Mouse (Mus musculus) kidney, adult 18-20 months (tissue): ENCODE results near the gene Pctp.

ENCODE experiments used
- DNase-seq: peaks from one replicate; pipeline ENCODE4 v3.0.0; 2021

Pctp gene

DNA sequence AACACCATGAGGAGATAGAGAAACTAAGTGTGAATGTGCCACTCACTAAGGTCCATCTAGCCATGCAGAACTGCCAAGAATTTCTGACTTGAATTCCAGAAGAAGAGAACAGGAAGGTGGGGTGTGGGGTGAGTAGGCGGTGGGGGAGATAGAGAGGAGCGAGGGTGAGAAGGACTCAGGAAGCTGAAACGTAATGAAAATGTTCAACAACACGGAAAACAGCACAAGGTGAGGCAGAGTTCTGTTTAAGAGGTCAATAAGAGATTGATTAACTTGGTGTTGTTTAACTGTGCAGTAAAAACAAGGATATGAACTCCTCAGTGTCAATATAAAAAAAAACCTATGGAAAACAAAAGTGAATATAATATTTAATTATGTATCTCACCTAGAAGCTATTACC, 3.4 kb upstream of the Pctp start:
- DNase-seq = no peak

DNA sequence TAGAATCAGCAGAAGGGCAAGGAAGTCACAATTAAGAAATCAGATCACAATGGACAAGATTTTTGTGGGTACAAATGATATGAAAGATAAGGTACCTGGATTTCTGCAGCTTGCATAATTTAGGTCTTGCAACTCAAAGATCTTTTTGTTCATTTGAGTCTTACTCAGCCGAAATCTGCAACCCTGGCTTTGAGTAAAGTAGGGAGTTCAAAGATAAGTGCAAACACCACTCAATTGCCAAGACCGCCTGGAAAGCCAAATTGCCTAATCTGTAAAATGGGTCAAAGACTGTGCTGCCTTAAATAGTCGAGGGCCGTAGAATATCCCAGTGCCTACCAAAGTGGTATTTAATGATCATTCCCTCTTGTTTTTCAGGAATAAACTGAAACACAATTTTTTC, 692 bp upstream of the Pctp start:
- DNase-seq = no peak

DNA sequence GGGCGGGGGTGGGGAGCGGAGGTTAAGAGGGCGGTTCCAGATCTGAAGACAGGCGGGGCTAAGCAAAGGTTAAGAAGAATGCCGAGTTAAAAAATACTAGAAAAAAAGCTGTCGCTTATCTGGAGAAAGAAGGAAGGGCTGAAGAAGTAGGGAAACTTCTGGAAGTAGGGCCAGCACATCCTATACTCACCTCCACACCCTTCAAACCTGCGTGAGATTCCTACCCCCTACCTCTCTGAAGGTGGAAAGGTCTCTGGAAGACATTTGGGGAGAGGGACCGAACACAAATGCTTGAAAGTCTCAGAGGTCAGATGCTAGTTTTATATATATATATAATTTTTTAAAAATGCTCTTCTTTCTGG, 274 bp upstream of the Pctp start:
- no peak for DNase-seq

DNA sequence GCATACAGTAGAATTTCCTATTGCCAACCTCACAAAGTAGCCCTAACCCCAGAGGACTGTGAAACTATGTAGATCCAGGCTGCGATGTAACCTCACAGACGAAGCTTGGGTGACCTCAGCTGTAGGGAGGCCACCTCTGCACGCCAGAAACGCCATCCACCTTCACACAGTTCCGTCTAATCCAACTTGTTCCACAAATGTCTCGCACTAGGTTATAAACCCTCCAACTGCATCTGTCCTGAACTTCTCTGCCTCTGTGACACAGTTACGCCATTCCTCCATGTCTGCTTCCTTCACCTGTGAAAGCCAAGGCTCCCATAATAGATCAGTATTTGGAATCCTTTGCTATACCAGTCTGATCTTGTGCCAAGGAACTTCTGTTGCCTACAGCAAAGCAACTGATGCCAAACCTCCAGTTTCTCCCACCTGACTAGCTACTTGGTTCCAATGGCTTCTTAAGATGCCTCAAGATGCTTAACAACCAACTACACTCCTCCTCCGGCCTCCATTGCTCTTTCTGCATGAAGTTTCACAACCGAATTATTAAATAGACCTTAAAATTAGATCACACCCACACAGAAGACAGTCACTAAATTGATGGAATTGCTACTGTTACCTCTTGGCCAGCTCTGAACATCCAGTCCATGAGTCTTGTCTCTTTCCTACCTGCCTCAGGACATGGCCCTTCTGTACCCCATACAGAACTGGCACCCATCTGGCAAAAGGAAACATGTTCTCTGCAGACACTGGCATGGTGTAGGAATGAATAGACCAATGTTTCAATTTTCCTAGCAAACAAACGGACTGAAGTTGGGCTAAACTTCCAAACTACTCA, 1.1 kb downstream of the Pctp start:
- DNase-seq = no peak

DNA sequence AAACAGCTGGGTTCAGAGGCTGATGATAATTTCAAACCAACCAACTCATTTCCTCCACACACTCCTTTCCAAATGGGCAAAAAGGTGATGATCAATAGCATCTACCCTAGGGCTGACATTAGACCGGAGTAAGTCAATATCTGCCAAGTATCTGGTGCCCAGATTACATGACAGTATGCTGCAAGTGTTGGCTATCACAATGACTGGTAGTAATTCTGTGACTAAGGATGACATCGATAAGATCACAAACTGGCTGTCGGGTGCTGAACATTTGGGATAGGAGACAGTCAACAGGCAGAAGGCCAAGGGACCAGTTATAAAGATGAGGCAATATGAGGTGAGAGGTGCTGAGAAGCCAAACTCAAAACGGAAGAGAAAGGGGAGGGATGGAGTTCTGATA, 2.0 kb downstream of the Pctp start:
- DNase-seq = no peak

DNA sequence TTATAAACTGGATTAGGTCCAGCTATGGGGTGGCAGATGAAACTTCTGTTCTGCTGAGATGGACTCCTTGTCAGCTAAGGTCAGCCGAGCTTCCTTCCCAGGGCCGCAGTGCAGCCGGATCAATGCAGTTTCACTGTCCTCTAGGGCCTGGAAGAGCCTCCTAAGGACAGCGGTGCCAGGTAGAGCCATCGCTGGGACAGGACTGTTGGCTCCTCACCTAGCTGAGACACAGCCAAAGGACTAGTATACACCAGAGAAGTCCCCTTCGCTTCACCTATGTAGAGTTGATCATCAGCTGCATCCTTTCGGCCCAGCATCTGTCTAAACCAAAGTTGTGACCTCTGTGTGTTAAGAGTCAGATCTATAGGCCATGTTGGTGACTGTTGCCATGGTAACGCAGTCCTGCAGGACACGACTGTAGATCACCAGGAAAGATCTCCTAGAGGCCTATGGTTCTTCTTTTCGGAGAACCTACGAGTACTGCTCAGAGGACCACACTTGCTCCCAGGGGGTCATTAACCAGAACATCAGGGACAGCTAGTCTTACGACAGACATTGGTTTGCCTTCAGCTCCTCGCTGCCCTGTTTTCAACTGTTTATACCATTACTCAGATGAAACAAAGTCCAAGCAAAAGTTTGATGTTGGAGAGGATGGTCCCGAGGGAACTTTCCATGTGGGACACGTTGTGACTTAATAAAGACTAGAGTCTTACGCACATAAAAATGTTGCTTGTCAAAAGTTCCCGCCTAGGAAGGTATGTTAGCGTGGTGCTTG, 3.5 kb downstream of the Pctp start:
- DNase-seq = no peak

DNA sequence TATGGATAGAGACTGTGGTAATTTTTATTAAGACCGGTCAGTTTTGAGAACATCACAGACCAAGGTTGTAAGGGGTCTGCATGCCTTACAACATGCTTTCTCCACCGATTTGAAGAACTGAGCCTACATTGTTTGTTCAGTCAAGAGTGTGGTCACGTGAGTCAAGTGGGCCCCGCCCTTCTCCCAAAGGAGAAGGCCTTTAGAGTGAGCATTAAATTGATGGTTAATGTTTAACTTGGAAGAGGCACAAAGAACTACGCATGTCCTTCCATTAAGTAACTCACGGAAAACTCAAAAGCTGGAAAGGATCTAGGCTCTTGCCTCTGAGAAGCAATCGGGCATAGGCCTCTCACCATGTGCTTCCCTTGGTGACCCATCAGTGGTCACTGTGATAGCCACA, 5.8 kb downstream of the Pctp start:
- peak; percentile 42 for DNase-seq

DNA sequence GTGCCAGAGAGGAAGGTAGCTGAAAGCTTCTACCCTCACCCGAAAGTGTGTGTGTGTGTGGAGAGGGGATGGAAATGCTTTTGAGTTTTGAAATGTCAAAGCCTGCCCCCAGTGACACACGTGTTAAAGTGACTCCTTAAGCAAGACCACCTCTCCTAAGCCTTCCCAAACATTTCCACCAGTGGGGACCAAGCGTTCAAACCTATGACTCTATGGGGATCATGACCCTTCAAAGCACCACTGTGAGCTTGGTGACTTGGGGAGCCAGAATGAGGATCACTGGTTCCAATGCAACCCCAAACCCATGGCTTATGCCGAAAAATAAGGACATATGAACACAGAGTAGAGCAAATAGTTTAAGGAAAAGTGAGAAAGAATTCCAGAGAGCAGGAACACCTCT, 6.3 kb downstream of the Pctp start:
- DNase-seq = no peak

DNA sequence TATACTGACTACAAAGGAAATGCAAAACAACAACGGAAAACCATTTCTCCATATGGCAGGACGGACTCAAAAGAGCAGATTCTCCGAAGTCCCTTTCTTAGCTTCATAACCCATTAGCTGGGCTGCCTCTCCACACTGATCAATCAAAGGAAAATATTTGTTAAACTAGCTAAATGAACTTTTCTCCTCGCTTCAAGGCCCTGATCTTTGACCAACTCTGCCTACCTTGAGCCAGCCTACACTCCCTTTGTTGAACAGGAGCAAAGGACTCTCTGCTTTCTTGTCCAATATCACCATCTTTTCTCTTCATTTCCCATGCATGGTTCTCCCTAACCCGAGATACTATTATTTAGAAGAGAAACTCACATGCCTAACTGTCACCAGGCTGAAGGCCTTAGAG, 7.1 kb downstream of the Pctp start:
- no peak for DNase-seq

DNA sequence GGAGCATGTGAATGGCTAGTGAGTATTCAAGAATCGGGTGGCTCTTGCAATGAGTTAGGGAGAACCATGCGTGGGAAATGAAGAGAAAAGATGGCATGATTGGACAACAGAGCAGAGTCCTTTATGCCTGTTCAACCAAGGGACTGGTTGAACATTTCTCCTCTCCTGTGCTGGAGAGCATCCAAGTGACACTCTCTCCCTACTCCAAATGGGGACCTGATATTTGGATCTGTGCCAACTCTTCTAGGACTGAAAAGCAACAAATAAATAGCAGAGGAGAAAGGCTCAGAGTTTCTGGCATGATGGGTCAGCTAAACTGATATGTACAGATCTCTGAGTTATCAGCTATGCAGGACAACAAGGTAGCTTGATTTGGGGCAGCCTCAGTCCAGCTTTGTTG, 8.0 kb downstream of the Pctp start:
- no peak for DNase-seq

DNA sequence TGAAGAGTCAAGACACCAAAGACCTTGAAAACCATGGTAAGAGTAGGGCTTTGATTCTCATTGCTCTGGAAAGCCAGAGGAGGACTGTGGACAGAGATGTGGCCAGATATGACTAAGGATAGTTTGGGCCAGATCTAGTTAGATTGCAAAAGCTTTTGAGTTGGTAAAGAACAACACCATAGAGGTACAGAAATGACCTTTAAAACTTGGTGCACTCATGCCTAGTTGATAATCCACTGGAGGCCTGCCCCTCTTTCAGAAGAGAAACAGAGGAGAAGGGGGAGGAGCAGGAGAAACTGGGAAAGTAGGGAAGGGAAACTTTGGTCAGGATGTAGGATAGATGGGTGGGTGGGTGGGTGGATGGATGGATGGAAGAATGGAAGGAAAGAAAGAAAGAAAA, 11.0 kb downstream of the Pctp start:
- no peak for DNase-seq

DNA sequence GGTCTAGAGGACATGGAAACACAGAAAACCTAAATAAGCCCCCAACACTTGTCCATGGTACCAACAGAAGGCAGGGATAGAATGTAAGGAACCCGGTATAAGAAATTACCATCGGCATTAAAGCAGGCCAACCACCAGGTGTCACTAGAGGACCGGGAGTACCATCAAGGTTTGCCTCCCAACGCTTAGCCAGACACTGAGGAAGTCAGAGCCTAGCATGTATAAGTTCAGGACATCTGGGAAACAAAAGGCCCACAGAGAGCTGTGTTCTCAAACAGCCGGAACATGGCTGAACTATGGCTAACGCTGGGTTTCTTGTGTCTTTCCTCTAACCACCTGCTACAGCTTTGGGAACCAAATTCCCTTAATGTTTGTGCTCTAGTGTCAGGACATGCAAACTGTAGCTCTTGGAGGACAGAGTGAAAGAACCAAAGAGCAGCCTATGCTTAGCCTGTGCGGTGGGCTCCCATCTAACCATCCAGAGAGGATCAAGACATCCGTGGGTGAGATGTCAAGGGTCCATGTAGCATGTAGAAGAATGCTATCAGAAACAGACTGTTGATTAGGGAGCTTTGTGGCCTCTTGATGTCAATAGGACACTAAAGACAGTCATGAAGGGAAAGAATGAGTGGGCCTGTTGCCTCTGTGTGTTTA, 13.6 kb downstream of the Pctp start:
- peak; percentile 71 for DNase-seq

DNA sequence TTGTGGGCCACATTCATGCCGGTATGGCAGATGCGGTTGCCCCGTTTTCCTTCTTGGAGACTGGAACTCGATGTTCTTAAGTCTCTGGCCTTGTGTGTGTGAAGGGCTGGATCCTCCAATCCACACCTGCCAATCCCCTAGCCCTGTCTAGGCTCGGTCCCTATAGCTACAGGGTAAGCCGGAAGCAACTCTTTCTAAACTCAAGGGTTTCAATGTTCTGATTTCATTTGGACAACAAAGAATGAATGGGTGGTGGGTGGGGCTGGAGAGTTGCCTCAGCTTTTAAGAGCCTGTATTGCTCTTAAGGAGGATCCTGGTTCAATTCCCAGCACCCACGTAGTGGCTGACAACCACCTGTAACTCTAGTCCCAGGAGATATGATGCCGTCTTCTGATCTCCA, 16.2 kb downstream of the Pctp start:
- no peak for DNase-seq

DNA sequence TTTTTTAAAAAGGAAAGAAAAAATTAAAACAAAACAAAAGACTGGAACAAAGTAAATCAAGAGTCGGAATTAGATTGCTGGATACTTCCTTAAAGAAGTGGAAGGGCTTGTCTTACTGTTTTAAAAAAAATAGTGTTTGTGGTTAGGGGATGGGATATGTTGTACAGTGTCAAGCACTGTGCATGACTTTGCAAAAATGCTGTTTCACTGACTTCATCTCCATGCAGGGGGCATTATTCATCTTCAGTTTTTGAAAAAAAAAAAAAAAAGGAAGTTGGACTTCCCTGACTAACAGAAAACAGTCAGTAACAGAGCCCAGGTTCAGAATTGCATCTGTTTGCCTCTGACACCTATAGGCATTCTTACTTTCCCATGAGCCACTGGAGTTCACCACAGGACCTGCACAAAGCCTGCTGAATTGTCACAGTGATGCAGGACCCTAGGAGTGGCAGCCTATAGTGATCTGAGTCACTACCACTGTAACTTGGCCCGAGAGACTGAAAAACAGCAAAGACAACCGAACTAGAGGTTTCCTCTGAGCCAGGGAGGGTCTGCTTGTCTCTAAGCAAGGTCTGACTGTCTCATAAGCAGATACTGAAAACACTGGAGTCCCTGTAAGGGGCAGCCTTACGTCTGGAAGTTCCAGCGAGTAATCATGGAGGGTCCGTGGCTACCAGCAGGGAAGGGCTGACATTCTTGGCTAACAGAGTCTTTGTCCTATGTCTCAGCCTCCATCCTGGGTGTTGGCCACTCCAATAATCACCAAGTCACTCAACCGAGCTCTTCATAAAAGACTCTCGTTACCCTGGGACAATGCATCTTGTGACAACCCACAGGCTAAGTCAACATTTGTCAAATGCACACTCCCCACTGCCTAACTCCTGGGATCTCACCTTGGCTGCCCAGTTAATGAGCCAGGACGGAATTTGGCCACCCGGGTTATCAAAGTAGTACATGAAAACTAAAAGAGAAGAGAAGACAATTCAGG, 17.2 kb downstream of the Pctp start:
- DNase-seq = no peak

DNA sequence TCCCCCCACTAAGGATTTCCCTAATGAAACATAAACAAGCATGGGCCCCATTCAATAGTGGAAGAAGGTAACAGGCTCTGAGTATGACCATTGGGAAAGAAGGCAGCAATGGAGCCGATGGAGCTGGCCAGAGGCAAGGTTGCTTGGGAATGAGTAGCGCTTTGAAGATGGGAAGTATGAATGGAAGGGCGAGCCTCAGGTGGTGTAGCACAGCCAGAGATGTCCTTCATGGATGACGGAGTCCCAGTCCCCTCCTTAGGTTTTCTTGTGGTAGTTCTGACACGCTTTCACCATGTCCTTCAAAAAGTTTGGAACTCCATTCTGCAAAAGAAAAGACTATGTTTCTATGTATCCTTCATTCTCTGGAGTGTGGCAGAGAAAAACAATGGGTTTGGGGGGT, 18.3 kb downstream of the Pctp start:
- DNase-seq = no peak

DNA sequence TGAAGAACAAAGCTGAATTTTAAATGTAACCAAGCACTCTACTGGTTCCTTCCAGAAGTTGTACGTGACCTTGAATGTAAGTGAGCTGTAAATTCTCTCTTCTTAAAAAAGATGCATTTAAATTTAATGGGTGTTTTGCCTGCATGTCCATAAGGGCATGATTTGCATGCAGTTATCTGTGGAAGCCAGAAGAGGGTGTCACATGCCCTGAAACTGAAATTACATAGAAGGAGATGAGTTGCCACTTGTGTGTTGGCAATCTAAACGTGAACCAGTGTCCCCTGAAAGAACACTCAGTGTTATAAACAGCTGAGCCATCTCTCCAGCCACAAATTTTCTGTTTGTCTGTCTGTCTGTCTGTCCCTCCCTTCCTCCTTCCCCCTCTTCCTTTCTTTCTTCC, 19.8 kb downstream of the Pctp start:
- no peak for DNase-seq

DNA sequence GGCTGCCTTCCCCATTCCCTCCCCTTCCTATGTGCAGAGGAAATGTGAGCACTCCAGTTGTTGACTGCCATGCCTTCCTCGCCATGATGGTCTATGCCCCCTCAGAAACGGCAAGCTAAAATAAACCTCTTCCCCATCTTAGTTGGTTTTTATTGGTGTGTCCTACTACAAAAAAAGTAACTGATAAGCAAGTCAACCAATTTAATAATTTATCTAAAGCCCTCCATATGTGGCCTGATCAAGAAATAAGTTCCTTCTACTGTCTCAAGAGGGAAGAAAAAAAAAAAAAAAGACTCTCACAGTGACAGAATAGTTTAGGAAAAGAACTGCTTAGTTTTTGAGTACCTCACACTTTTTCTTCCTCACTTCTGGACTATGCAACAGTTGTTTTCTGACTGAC, 22.6 kb downstream of the Pctp start:
- DNase-seq = no peak

DNA sequence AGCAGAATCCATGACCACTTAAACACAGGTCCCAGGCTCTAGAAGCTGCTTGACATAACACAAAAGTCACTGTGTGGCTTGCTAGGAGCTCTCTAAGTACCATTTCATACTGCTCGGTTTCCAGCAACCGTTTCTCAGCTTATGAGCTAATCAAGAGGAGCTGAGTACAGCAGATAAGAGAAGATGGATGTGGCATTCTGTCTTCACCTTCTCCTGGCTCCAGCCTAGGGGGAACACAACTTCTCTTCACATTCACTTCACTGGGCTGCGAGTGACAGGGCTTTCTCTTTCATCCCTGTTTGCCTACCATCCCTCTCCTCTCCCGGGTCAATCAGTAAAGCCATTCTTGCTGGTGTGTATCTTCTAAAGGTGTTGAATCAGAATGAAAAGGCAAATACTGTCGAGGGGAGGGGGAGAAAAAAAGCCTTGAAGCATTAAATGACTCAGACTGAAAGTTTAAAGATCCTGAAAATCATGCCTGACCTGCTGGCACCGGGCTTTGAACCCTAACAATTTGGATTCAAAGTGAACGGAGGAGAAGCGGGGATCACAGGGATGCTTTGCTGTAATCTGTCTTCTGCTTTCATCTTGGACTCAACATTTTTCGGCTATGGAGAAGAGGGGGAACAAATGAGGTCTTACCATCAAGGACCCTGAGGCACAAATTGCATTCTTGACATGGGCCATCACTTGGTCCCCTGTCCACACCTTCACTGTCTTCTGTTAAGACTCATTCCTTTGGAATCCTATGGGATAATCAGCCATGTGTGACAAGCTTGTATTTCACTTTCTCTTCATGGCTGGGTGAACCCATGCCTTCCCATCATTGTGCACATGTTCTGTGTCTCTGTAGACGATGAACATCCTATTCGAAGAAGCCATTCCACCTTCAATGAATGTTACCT, 23.5 kb downstream of the Pctp start:
- no peak for DNase-seq

DNA sequence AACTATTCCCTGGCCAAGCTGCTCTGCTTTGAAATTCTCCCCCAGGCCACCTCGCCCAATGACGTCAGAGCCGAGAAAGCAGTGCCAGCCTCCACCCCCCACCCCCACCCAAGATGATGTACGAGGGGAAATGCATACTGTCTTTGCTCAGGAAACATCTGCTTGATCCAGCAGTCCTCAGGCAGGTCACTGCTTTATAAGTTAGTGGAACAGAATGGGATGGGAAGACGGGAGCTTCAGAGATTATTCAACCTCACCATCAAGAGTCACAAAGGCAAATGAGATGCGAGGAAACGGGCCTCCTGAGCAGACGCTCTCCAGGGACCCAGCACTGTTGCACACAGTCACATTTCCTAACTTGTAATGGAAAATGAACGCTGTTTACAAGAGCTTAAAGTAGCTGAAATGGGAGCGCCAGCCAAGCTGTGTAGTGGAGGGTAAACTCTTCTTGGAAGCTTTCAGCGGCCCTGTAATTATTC, 24.3 kb downstream of the Pctp start:
- no peak for DNase-seq

DNA sequence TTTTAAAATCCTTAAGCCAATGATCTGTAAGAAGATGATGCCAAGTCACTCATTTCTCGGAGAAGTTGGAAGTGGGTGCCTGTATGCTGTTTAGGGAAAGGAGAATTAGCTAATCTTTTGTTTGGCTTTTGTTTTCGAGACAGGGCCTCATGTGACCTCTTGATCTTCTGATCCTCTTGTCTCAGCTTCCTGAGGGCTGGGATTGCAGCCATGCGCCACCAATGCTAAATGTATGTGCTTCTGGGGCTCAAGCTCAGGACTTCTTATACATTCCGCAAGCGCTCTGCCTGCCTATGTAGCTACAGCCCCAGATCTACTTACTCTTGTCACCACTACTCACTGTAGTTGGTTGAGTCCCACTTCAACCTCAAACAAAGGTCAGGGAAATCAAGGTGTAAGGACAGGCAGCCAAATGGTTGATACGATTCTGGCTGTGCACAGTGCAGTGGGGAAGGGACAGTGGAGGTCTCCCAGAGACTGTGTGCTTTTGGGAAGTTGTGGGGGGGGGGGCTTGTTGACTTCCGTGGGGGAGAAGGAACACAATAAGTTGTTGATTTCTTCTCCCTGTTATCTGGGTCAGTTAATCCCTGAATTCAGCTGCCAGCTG, 24.8 kb downstream of the Pctp start:
- DNase-seq = no peak

DNA sequence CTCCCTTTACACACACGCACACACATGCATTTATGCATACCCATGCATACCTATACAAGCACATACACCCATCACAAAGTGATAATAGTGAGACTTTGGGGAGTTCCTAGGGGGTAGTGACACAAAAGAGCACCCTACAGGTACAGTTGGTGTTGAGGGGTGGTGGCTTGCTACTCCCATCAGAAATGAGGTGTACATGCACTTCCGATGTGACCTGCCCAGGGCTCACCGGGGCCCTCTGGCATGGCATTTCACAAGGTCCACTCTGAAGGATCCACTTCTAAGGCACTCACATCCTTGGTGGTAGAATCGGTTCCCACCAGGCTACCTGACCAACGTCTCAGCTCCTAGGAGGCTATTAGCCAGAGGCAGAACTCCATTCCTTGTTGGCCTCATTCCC, 26.3 kb downstream of the Pctp start:
- no peak for DNase-seq
